Mouse (Mus musculus) liver, embryonic 14.5 days (tissue): ENCODE data around the gene Grasp.

Source experiments
- CTCF ChIP-seq: IDR thresholded peaks from 2 replicates; pipeline ENCODE4 v1.5.1; 2016; ENCODE audit warnings: antibody characterized with exemption, low read depth, control low read depth
- EP300 ChIP-seq: IDR thresholded peaks from 2 replicates; pipeline ENCODE4 v1.6.1; 2016; ENCODE audit warnings: antibody characterized with exemption, low read depth

GRCm38 (mm10) chr15:101233183-101233582 is 9.2 kb downstream of the Grasp start:
- no peak for TF ChIP-seq CTCF
- TF ChIP-seq EP300: no peak
